Mouse (Mus musculus) lung, postnatal 36 days (tissue): Measurements from ENCODE around the gene Gal3st3.

ENCODE experiments used
- DNase-seq: peaks from one replicate; pipeline ENCODE4 v3.0.0; 2022; ENCODE audit warnings: mixed read lengths

The Gal3st3 gene

DNA sequence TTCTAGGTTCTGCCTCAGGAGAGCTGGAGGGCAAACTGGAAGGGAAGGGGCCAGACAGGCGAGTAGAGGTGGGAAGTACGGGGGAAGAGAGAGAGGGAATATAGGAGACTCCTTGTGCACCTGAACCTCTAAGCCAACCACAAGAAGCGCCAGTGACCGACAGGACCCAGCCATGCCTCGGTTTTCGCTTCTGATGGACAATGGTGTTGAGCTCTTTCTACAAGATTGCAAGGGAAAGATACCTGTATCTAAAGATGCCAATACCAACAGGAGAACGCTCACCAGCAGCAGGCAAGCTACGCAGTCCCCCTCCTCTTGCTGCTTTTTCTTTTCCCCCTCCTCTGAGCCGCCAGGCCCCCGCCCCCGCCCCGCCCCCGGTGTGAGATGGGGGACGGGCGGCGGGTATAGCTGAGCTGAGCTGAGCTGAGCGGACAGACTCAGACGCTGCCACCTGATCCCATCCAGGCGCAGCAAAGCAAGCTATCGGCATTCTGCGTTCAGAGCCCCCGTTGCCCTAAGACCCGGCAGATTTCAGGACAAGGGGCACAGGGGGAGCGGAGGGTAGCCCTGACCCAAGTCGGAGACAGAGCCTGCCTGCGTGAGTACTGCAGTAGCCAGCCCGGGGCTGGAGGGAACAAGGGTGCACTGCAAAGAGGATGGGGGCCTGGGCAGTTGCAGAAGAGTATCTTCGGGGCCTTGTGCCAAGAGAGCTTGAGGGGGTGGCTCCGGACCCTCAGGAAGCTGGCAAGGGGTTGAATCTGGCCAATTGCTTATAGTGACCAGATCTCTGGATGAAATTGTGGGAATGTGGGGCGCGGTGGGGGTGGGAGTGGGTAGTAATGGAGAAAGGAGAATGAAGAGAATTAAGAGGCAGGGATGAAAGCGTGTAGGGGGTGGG lies at the start of gene Gal3st3:
TSS of gene Gal3st3 (plus strand) at position 429 of the 898 bp plus-strand sequence.
- no peak for DNase-seq

GRCm38 (mm10) chr19:5257140-5257539 lies 41.0 kb upstream of the Gal3st3 start:
- DNase-seq: peak; percentile 76

- DNase-seq: no peak
These were observed 31.1 kb upstream of the Gal3st3 start for GRCm38 (mm10) chr19:5267015-5267414.

DNA sequence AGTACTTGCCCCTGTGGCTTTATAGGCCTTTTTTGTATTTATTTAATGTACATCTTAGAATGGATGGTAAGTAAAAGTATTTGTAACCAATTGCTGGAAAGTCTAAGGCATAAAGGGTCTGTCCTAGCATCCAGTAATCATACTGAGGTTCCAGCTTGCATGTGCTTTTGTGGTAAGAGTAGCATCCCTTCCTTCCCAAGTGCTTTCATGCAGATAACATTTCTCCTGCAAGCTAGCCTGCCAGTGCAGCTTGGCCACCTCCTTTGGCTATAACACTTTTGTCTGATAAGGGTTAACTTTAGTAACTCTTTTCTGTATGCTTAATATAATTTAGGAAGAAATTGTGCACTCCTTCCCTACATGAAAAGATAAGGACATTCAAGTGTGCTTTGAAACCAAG lies 30.1 kb upstream of the Gal3st3 start:
- DNase-seq: no peak

DNA sequence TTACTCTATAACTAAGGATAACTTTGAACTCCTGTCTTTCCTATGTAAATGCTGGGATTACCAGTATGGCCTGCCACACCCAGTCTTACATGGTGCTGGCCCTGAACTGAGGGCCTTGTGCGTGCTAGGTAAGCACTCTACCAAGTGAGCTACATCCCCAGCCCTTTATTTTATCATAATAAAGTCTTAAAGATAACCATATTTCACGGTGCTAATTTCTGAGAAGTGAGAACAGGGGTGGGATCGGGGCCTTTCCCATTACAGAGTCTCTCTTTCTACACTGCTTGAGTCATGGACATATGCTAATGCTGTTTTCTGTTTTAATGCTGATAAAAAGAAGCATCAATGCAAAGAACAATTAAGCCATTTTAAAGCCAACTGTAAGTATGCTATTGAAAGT lies 29.3 kb upstream of the Gal3st3 start:
- no peak for DNase-seq

DNA sequence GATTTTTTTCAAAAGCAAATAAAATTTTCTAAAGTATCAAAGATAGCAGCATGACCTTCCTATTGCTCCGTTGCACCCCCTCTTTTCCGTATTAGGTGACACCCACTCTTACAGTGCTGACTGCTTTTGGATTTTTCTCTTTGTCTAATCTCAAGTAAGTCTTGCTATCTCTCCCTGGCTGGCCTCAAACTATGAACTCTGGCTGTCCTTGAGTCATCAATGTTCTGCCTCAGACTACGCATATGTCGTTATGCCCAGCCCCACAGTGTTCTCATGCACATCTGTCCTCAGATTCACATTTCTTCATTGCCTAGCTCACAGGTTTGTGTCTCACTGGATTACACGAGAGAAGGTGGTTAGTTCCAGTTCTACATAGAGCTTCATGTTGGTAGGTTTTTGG lies 28.7 kb upstream of the Gal3st3 start:
- no peak for DNase-seq

GRCm38 (mm10) chr19:5271430-5271829 lies 26.7 kb upstream of the Gal3st3 start:
- no peak for DNase-seq

DNA sequence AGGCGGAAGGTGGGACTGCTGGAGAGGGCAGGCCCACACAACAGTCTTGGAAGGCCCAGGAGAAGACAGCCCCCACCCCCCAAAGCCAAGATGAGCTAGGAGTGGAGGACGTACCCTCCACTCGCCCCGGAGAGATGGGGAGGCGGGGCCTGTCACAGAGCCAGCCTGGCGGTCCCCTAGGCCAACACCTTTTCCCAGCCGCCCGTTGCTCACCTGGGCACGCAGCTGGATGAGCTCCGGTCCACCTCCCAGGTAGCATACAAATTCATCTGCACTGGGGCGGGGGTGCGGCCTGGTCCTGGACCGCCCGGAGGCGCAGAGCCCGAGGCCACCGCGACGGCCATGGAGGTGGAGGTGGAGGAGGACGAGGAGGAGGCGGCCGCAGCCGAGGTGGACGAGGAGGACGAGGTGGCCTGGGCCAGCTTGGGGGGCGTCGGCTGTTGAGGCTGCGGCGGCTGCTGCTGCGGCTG lies 25.8 kb upstream of the Gal3st3 start:
- peak; percentile 42 for DNase-seq

- peak; percentile 94 for DNase-seq
These were observed 25.1 kb upstream of the Gal3st3 start, which contains the start of gene Pacs1 for GRCm38 (mm10) chr19:5272801-5273733. Pacs1 (minus strand) TSS chr19:5273119.

- DNase-seq: no peak
These were observed 24.2 kb upstream of the Gal3st3 start for GRCm38 (mm10) chr19:5273916-5274315.

DNA sequence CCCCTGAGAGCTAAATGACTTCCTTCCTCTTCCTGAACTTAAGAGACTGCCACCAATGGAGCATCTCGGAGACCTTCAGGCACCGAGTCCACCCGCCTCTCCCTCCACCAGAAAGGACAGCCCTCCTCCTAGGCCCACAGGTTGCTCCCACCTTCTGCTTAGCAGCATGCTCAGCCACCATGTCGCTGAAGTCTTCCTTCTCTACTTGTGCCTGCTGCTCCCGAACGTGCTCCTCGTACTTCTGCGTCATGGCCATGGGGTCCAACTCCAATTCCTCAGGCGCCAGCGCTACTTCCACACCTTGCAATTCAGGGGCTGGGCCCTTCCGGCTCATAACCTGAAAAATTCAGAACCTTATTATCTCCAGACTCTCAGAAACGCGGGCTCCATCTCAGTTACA lies 23.5 kb upstream of the Gal3st3 start:
- no peak for DNase-seq

DNA sequence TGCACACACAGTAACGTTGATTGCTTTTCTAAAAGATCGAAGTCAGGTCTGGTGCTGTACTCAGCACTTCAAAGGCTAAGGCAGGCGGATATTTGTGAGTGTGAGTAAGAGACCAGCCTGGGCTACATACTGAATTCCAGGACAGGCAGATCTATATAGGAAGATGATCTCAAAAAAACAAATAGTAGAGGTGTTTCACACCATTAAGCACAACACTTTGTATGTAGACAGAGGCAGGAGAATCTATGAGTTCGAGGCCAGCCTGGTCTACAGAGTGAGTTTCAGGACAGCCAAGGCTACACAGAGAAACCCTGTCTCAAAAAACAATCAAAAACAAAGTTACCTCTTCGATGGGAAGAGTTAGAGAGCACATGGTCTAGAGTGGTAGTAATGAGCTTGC lies 22.4 kb upstream of the Gal3st3 start:
- DNase-seq: no peak

GRCm38 (mm10) chr19:5276531-5276930 lies 21.6 kb upstream of the Gal3st3 start:
- no peak for DNase-seq

- DNase-seq: peak; percentile 26
These were observed 21.0 kb upstream of the Gal3st3 start for GRCm38 (mm10) chr19:5277140-5277539.

GRCm38 (mm10) chr19:5278381-5278780 lies 19.8 kb upstream of the Gal3st3 start:
- DNase-seq: peak; percentile 77

GRCm38 (mm10) chr19:5294972-5295735 lies 3.0 kb upstream of the Gal3st3 start, which contains the start of gene Sf3b2:
Sf3b2 (minus strand) TSS chr19:5295455.
- peak; percentile 99 for DNase-seq

- no peak for DNase-seq
These were observed 2.4 kb upstream of the Gal3st3 start for GRCm38 (mm10) chr19:5295736-5296075.

DNA sequence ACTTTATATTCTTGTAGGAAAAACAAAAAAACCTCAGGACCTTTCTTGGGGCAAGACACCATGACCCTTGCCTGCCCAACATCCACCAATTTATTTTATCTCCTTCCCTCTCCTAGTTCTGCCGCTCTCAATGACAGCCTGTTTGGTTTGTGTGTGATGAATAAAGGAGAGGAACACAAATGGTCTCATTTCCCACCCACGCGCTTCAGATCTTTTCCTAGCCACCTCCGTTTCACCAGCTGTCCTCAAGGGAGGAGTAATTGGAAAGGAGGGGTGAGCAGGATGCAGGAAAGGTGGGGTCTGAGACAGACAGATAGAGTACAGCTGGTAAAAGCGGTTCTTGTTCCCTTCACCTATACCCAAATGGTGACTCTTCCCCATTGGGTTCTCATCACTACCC lies 1.5 kb upstream of the Gal3st3 start:
- DNase-seq: no peak

DNA sequence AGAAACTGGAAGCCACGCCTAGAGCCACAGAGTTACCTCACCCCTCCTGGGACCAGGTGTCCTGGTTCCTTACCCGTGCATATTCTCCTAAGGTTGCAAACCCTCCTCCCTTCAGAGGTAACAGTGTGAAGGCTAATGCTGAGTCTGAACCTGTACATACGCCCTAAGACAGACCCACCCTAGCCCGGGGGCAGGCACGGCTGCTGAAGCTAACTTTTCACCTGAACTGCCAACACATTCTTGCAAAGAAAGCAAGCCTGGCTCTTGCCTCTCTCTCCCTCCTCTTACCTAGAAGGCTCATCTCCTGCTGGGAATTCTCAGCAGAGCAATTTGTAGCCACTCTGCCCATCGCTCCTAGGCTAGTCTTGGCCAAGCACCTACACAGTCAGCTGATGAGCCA lies 2.5 kb downstream of the Gal3st3 start:
- no peak for DNase-seq

GRCm38 (mm10) chr19:5302455-5302854 lies 4.3 kb downstream of the Gal3st3 start:
- DNase-seq: peak; percentile 71

DNA sequence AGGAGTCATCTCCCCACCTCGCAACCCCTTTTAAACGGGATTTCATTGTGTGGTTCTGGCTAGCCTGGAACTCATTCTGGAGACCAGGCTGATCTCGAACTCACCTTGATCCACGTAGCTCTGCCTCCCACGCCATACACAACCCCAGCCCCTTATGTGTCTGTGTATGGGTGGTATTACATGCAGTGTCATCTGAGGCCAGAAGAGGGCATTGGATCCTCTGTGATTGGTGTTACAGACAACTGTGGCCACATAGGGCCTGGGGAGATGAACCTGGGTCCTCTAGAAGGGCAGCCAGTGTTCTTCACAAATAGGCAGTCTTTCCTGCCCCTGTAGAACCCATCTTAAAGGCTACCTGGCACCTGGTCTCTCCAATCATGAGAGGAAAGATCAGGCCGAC lies 8.1 kb downstream of the Gal3st3 start:
- DNase-seq: no peak

DNA sequence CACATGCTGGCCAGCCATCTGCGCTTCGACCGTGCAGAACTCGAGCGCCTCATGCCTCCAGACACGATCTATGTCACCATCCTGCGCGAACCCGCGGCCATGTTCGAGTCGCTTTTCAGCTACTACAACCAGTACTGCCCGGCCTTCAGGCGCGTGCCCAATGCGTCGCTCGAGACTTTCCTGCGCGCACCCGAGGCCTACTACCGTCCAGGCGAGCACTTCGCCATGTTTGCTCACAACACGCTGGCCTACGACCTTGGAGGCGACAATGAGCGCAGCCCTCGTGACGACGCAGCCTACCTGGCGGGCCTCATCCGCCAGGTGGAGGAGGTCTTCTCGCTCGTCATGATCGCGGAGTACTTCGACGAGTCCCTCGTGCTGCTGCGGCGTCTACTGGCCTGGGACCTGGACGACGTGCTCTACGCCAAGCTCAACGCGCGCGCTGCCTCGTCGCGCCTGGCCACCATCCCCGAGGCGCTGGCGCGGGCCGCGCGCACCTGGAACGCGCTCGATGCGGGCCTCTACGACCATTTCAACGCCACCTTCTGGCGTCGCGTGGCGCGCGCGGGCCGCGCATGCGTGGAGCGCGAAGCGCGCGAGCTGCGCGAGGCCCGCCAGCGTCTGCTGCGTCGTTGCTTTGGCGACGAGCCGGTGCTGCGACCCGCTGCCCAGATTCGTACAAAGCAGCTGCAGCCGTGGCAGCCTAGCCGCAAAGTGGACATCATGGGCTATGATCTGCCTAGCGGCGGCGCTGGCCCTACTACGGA lies 9.0 kb downstream of the Gal3st3 start:
- no peak for DNase-seq
